Mouse (Mus musculus): ENCODE data around the gene Cebpa. TPM values are rescaled to one million over a fixed set of nuclear protein-coding genes. Genes with fewer than 3 reads are reported as not detected.

The Cebpa gene
- total and polyA plus RNA-seq, 2 experiments, result 177 to 349 TPM

DNA sequence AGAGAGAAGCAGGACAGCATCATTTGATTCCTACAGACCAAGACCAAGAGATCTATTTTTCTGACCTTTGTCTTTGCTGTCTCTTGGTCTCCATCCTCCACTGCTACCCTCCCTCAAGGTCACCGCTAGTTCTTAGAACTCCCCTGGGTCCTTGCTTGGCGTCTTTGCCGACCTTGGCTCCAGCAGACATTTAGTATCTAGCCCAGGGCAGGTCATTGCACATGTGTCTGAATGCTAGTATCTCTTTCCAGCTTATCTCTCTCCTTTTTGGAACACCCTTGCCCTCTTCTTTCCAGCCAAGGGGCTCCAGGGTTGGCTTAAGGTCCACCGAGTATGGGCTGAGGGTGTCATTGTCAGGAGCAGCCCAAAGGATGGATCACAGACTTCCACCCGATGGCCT is 6.9 kb downstream of the Cebpa start:
- no peak overlapping the region for H3K9ac ChIP-seq (ENCODE audit: low read depth, low read length)
- no peak for DNase-seq (ENCODE audit: extremely low read depth, low read depth, low spot score)
- peak overlapping the region; percentile 82; the same call in 1 of the 2 replicates for H3K27ac ChIP-seq (replicated peaks; ENCODE audit: insufficient read depth, low read depth, low read length)
- peaks cover 9% of the 10 kb centered on the region for H3K36me3 ChIP-seq (ENCODE audit: control insufficient read depth, insufficient read depth, low read length)
- 88% methylated on average over 5 of the region's 5 CpGs for WGBS
- H3K79me2 ChIP-seq (ENCODE audit: control insufficient read depth, insufficient read depth, low read length), result peaks cover 5% of the 10 kb centered on the region; the same call in 1 of the 2 replicates
- no peaks in the 10 kb centered on the region for H3K27me3 ChIP-seq (ENCODE audit: control insufficient read depth, insufficient read depth, low read length)
- H3K4me3 ChIP-seq (ENCODE audit: insufficient read depth, low read depth, low read length), result no peak overlapping the region
- TF ChIP-seq CTCF (IDR thresholded peaks at IDR 0.05; ENCODE audit: low read depth, low read length), result no peak
- no peak for TF ChIP-seq POLR2A (IDR thresholded peaks at IDR 0.05; ENCODE audit: extremely low read depth, insufficient read depth, low read length)
- H3K4me1 ChIP-seq (ENCODE audit: control insufficient read depth, insufficient read depth, low read length), result peaks cover 46% of the 10 kb centered on the region

DNA sequence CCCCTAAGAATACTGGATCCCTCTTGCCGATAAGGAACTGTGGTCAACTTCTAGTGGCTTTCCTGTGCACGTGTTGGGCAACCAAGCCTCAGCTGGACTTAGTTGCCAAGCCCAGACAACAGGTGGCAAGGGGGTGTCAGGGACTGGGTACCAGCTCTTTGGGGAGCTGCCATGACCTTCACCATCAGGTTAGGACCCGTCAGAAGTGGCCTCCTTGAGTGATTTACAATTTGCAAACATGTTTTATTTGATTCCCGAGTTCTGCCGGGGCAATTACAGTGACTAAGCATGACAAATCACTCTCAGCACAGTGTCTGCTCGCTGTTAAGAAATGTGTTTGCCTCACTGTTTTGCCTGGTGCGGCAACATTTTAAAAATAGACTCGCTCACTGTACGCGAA is 7.9 kb downstream of the Cebpa start:
- peaks cover 46% of the 10 kb centered on the region for H3K4me1 ChIP-seq (ENCODE audit: control insufficient read depth, insufficient read depth, low read length)
- peak overlapping the region; percentile 62 for H3K9ac ChIP-seq (ENCODE audit: low read depth, low read length)
- H3K4me3 ChIP-seq (ENCODE audit: insufficient read depth, low read depth, low read length), result no peak overlapping the region
- peak; percentile 82 for DNase-seq (ENCODE audit: extremely low read depth, low read depth, low spot score)
- no peaks in the 10 kb centered on the region for H3K79me2 ChIP-seq (ENCODE audit: control insufficient read depth, insufficient read depth, low read length)
- TF ChIP-seq POLR2A (IDR thresholded peaks at IDR 0.05; ENCODE audit: extremely low read depth, insufficient read depth, low read length), result no peak
- 22% methylated on average over 10 of the region's 10 CpGs for WGBS
- peak overlapping the region; percentile 82 for H3K27ac ChIP-seq (replicated peaks; ENCODE audit: insufficient read depth, low read depth, low read length)
- H3K27me3 ChIP-seq (ENCODE audit: control insufficient read depth, insufficient read depth, low read length), result no peaks in the 10 kb centered on the region
- no peaks in the 10 kb centered on the region for H3K36me3 ChIP-seq (ENCODE audit: control insufficient read depth, insufficient read depth, low read length)

DNA sequence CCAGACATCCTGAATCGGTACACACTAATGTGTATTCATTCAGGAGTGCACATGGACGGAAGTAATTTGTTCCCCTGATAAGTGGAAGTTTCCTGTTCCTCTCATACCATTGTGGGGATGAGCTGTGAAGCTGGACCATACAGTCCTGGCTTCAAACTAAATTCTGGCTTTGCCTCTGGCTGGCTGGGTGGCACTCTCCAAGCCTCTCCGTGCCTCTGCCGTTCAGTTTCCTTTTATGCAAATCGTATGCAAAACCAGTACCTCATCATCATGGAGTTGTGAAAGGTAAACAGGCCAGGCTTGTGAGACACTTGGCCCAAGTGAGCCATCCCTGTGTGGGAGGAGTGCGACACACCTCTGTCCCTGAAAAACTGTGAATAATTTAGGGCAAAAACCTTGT is 8.6 kb downstream of the Cebpa start:
- 0 out of 2 replicates have a peak, but pooled peaks have one; percentile 25 for TF ChIP-seq POLR2A (IDR thresholded peaks at IDR 0.05; ENCODE audit: extremely low read depth, insufficient read depth, low read length)
- no peak for TF ChIP-seq CTCF (IDR thresholded peaks at IDR 0.05; ENCODE audit: low read depth, low read length)
- WGBS, result 6% methylated on average over 6 of the region's 6 CpGs
- peaks cover 45% of the 10 kb centered on the region for H3K4me1 ChIP-seq (ENCODE audit: control insufficient read depth, insufficient read depth, low read length)
- H3K9ac ChIP-seq (ENCODE audit: low read depth, low read length), result peak overlapping the region; percentile 62
- H3K79me2 ChIP-seq (ENCODE audit: control insufficient read depth, insufficient read depth, low read length), result no peaks in the 10 kb centered on the region
- peak overlapping the region; percentile 89 for H3K27ac ChIP-seq (replicated peaks; ENCODE audit: insufficient read depth, low read depth, low read length)
- H3K4me3 ChIP-seq (ENCODE audit: insufficient read depth, low read depth, low read length), result no peak overlapping the region
- no peaks in the 10 kb centered on the region for H3K27me3 ChIP-seq (ENCODE audit: control insufficient read depth, insufficient read depth, low read length)
- no peaks in the 10 kb centered on the region for H3K36me3 ChIP-seq (ENCODE audit: control insufficient read depth, insufficient read depth, low read length)
- DNase-seq (ENCODE audit: extremely low read depth, low read depth, low spot score), result peak; percentile 95

DNA sequence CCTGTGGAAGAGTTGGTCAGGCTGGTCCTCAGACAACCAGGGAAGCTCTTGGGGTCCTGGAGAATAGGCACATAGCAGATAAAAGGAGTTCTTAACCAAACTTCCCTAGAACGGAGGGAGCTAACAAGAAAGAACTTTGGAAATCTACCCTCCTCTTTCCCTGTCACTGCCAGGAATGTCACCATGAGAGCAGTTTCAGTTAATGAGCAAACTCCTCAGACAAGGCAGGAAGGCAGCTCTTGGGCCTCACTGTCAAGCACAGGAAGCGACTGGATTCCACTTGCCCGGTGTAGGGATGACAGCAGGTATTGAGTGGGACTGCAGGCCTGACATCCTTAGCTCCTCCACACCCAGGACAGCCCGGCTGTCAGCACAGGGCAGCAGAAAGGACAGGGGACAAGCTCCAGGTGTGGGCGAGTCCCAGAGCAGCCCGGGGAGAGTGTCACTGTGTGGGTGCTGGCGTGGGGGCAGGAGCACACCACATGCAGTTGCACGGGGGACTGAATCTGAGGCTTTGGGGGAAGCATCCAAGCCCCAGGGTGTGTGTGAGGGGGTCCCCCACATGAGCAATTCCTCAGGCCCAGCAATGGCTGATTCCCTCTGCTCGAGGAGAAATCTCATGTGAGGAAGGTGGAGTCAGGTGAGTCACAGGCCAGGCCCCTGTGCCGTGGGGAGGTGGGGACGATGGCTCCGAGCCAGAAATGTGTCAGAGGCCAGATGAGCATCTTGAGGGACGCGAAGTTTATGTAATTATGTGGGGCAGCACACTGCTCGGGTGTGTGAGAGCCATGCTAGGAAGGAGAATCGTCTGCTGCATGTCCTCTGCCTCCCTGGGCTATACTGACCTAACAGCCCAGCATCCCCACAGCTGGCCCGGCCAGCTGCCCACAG is 9.8 kb downstream of the Cebpa start:
- no peaks in the 10 kb centered on the region for H3K79me2 ChIP-seq (ENCODE audit: control insufficient read depth, insufficient read depth, low read length)
- peak overlapping the region; percentile 75 for H3K9ac ChIP-seq (ENCODE audit: low read depth, low read length)
- H3K27ac ChIP-seq (replicated peaks; ENCODE audit: insufficient read depth, low read depth, low read length), result peak overlapping the region; percentile 89
- whole genome bisulfite sequencing, result 21% methylated on average over 17 of the region's 17 CpGs
- peak overlapping the region; percentile 19; the same call in 1 of the 2 replicates for H3K4me3 ChIP-seq (ENCODE audit: insufficient read depth, low read depth, low read length)
- peaks cover 43% of the 10 kb centered on the region for H3K4me1 ChIP-seq (ENCODE audit: control insufficient read depth, insufficient read depth, low read length)
- no peaks in the 10 kb centered on the region for H3K27me3 ChIP-seq (ENCODE audit: control insufficient read depth, insufficient read depth, low read length)
- TF ChIP-seq POLR2A (IDR thresholded peaks at IDR 0.05; ENCODE audit: extremely low read depth, insufficient read depth, low read length) (no peak), CTCF (IDR thresholded peaks at IDR 0.05; ENCODE audit: low read depth, low read length) (no peak)
- peak; percentile 77 for DNase-seq (ENCODE audit: extremely low read depth, low read depth, low spot score)
- H3K36me3 ChIP-seq (ENCODE audit: control insufficient read depth, insufficient read depth, low read length), result no peaks in the 10 kb centered on the region

DNA sequence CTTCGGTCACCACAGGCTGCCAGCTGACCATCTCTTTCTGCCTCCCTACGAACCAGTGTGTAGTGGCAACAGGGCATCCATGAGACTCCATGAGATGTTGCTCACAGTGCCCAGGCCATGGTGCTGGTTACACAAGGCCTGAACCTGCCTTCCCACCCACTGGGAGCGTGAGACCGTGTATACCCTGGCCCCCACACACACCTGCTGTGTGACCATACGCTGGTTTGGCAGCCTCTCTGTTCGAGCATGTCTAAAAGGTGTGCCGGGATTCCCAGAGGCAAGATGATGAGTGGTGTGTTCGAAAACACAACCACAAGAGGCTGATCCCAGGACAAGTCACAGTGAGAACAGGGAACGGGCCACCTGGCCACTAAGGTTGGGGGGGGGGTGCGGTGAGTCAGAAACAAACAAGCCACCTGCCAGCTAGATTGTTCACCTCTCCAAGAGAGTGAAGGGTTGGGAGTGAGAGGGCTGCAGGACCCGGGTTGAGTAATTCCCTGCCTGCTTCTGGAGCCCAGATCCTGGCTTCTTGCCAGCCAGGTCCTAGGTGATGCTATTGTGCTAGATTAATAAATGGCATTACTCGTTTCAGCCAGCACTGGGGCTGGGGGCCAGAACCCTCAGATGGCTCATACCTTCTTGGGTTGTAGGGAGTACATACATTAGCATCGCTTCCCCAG is 11.1 kb downstream of the Cebpa start:
- WGBS, result 33% methylated on average over 13 of the region's 13 CpGs
- peak; percentile 91 for DNase-seq (ENCODE audit: extremely low read depth, low read depth, low spot score)
- TF ChIP-seq POLR2A (IDR thresholded peaks at IDR 0.05; ENCODE audit: extremely low read depth, insufficient read depth, low read length), result no peak
- TF ChIP-seq CTCF (IDR thresholded peaks at IDR 0.05; ENCODE audit: low read depth, low read length), result no peak
- Histone ChIP-seq H3K4me3 (ENCODE audit: insufficient read depth, low read depth, low read length) (peak overlapping the region; percentile 14; the same call in 1 of the 2 replicates), H3K79me2 (ENCODE audit: control insufficient read depth, insufficient read depth, low read length) (no peaks in the 10 kb centered on the region), H3K4me1 (ENCODE audit: control insufficient read depth, insufficient read depth, low read length) (peaks cover 48% of the 10 kb centered on the region), H3K27ac (replicated peaks; ENCODE audit: insufficient read depth, low read depth, low read length) (peak overlapping the region; percentile 89), H3K27me3 (ENCODE audit: control insufficient read depth, insufficient read depth, low read length) (no peaks in the 10 kb centered on the region), H3K36me3 (ENCODE audit: control insufficient read depth, insufficient read depth, low read length) (no peaks in the 10 kb centered on the region), H3K9ac (ENCODE audit: low read depth, low read length) (peak overlapping the region; percentile 63)

All from liver, adult 2 months (tissue).